Mouse (Mus musculus) embryonic fibroblast, embryonic 13.5 days (primary cell): Measurements from ENCODE around the gene Mras.

ENCODE experiments used
- CTCF ChIP-seq: IDR thresholded peaks from 2 replicates; pipeline ENCODE4 v1.5.1; 2011; ENCODE audit warnings: mild to moderate bottlenecking, control low read depth, low read length, moderate library complexity, borderline replicate concordance; ENCODE audit not compliant: insufficient read depth
- POLR2A ChIP-seq: IDR thresholded peaks from 2 replicates; pipeline ENCODE4 v1.6.1; 2011; ENCODE audit warnings: low read depth, mild to moderate bottlenecking, control low read depth, low read length, moderate library complexity

DNA sequence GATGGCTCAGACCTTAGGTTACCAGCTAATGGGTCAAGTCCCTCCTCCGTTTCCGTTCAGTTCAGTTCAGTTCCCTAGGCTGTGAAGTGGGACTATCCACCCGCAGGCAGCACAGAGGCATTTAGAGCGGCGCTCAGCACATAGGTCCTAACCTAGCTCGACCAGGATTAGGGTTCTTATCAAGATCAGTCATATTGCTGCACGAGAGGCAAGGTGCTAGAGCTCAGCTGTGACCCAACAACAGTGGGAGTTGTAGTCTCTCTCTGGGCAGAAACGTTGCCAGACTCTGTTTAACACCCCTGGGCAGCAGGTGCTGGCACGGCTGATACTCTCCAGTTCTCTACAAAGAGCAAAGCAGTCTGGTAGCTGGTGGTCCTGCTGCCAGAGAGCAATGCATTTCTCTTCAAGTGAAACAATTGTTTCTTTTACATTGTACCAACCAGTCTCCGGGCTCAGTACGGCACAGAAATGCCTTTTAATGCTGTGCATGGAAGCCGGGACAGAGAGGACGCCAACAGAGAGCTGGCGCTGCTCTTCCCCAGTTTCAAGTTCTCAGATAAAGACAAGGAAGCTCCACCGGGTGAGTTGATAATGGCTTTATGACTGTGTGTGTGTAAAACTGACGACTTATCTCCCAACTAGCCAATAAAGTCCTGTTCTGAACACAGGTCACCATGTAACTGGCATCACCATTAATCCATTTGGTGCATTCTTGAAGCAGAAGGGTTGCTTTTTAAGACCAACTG lies 33.3 kb upstream of the Mras start:
- TF ChIP-seq POLR2A (no peak), CTCF (no peak)
